Mouse (Mus musculus): ENCODE measurements around the gene Foxj1. TPM values are rescaled to one million over a fixed set of nuclear protein-coding genes. Genes with fewer than 3 reads are reported as not detected.
A peak's percentile ranks its signal among the peaks of the same experiment; 100 is the strongest.

Gene Foxj1
- polyA plus RNA-seq, 1 experiment from 2014 or later = 0.39 TPM

- Histone ChIP-seq H3K4me1 (ENCODE audit: control insufficient read depth, insufficient read depth, low read length) (peaks cover 33% of the 10 kb centered on the region), H3K4me3 (replicated peaks; ENCODE audit: low read length) (peak overlapping the region; percentile 81)
- WGBS = 25% methylated on average over 31 of the region's 31 CpGs
These were observed 1.4 kb downstream of the Foxj1 start for GRCm38 (mm10) chr11:116333526-116334416.

GRCm38 (mm10) chr11:116332983-116333270 is 2.3 kb downstream of the Foxj1 start:
- ATAC-seq (ENCODE audit: insufficient read depth, low FRiP score) = no peak
- H3K4me3 ChIP-seq (replicated peaks; ENCODE audit: low read length) = no peak overlapping the region
- H3K4me1 ChIP-seq (ENCODE audit: control insufficient read depth, insufficient read depth, low read length) = peaks cover 33% of the 10 kb centered on the region
- no peak overlapping the region for H3K9ac ChIP-seq (ENCODE audit: low read length)
- no peak overlapping the region for H3K27ac ChIP-seq (ENCODE audit: low read length)
- H3K9me3 ChIP-seq (replicated peaks; ENCODE audit: control insufficient read depth, low read length) = no peaks in the 10 kb centered on the region
- WGBS = 80% methylated on average over 3 of the region's 3 CpGs
- peaks cover 19% of the 10 kb centered on the region for H3K27me3 ChIP-seq (ENCODE audit: control insufficient read depth, insufficient read depth, low read length)
- H3K36me3 ChIP-seq (ENCODE audit: control insufficient read depth, insufficient read depth, low read length) = no peaks in the 10 kb centered on the region
- H3K4me2 ChIP-seq (ENCODE audit: low read depth, low read length) = no peak overlapping the region

More at GRCm38 (mm10) chr11:116333526-116334416, 1.4 kb downstream of the Foxj1 start:
- 0 out of 2 replicates have a peak overlapping the region, but pooled peaks have one; percentile 35 for H3K9ac ChIP-seq (ENCODE audit: low read length)
- no peaks in the 10 kb centered on the region for H3K9me3 ChIP-seq (replicated peaks; ENCODE audit: control insufficient read depth, low read length)
- H3K4me2 ChIP-seq (ENCODE audit: low read depth, low read length) = peak overlapping the region; percentile 100
- H3K27ac ChIP-seq (ENCODE audit: low read length) = no peak overlapping the region
- peaks cover 19% of the 10 kb centered on the region for H3K27me3 ChIP-seq (ENCODE audit: control insufficient read depth, insufficient read depth, low read length)
- ATAC-seq (ENCODE audit: insufficient read depth, low FRiP score) = no peak
- H3K36me3 ChIP-seq (ENCODE audit: control insufficient read depth, insufficient read depth, low read length) = no peaks in the 10 kb centered on the region

DNA sequence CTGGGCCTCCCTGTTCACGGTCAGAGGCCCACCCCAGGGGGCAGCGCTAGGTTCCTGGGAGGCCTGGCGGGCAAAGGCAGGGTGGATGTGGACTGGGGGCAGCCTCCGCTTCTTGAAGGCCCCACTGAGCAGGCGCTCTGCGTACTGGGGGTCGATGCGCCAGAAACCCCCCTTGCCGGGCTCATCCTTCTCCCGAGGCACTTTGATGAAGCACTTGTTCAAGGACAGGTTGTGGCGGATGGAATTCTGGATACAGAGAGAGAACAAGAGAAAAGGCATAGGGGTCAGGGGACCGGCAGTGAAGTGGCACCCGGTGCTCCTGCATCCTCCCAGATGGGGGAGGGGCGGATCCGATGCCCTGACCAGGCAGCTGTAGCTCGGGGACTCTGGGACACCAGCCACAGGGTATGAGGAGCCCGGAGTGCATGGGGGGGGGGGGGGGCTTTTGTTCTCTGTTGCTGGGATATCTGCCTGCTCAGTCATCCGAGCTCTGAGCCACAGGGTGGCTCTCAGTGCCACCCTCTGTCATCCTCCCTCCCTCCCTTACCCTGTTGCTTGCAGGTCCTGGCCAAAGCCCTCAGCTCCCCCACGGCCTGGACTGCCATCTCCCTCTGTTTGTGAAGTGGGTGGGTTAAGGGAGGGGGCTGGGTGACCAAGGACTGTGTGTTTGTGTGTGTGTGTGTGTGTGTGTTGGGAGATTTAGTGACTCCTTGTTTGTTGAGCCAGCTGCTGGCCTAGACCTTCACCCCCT is 2.8 kb downstream of the Foxj1 start:
- Histone ChIP-seq H3K9me3 (replicated peaks; ENCODE audit: control insufficient read depth, low read length) (no peaks in the 10 kb centered on the region), H3K4me1 (ENCODE audit: control insufficient read depth, insufficient read depth, low read length) (peaks cover 33% of the 10 kb centered on the region), H3K4me2 (ENCODE audit: low read depth, low read length) (no peak overlapping the region), H3K4me3 (replicated peaks; ENCODE audit: low read length) (no peak overlapping the region), H3K36me3 (ENCODE audit: control insufficient read depth, insufficient read depth, low read length) (no peaks in the 10 kb centered on the region), H3K9ac (ENCODE audit: low read length) (no peak overlapping the region), H3K27me3 (ENCODE audit: control insufficient read depth, insufficient read depth, low read length) (peaks cover 19% of the 10 kb centered on the region), H3K27ac (ENCODE audit: low read length) (no peak overlapping the region)
- ATAC-seq (ENCODE audit: insufficient read depth, low FRiP score) = no peak
- 42% methylated on average over 19 of the region's 19 CpGs for WGBS

- no peak for ATAC-seq (ENCODE audit: insufficient read depth, low FRiP score)
- H3K36me3 ChIP-seq (ENCODE audit: control insufficient read depth, insufficient read depth, low read length) = no peaks in the 10 kb centered on the region
- no peak overlapping the region for H3K27ac ChIP-seq (ENCODE audit: low read length)
- H3K4me1 ChIP-seq (ENCODE audit: control insufficient read depth, insufficient read depth, low read length) = peaks cover 25% of the 10 kb centered on the region
- H3K4me3 ChIP-seq (replicated peaks; ENCODE audit: low read length) = no peak overlapping the region
- H3K9me3 ChIP-seq (replicated peaks; ENCODE audit: control insufficient read depth, low read length) = no peaks in the 10 kb centered on the region
- 56% methylated on average over 7 of the region's 7 CpGs for WGBS
- H3K9ac ChIP-seq (ENCODE audit: low read length) = no peak overlapping the region
- H3K27me3 ChIP-seq (ENCODE audit: control insufficient read depth, insufficient read depth, low read length) = peaks cover 19% of the 10 kb centered on the region
- H3K4me2 ChIP-seq (ENCODE audit: low read depth, low read length) = no peak overlapping the region
These were observed 5.0 kb downstream of the Foxj1 start for GRCm38 (mm10) chr11:116330211-116330518.

GRCm38 (mm10) chr11:116329314-116330210 is 5.6 kb downstream of the Foxj1 start:
- ATAC-seq (ENCODE audit: insufficient read depth, low FRiP score) = no peak
- Histone ChIP-seq H3K27me3 (ENCODE audit: control insufficient read depth, insufficient read depth, low read length) (peaks cover 13% of the 10 kb centered on the region), H3K4me3 (replicated peaks; ENCODE audit: low read length) (no peak overlapping the region), H3K9me3 (replicated peaks; ENCODE audit: control insufficient read depth, low read length) (no peaks in the 10 kb centered on the region), H3K27ac (ENCODE audit: low read length) (no peak overlapping the region), H3K4me1 (ENCODE audit: control insufficient read depth, insufficient read depth, low read length) (peaks cover 19% of the 10 kb centered on the region), H3K36me3 (ENCODE audit: control insufficient read depth, insufficient read depth, low read length) (no peaks in the 10 kb centered on the region), H3K9ac (ENCODE audit: low read length) (peak overlapping the region; percentile 33; the same call in 1 of the 2 replicates), H3K4me2 (ENCODE audit: low read depth, low read length) (no peak overlapping the region)
- WGBS = 51% methylated on average over 18 of the region's 18 CpGs

- H3K27ac ChIP-seq (ENCODE audit: low read length) = no peak overlapping the region
- H3K9ac ChIP-seq (ENCODE audit: low read length) = no peak overlapping the region
- no peaks in the 10 kb centered on the region for H3K36me3 ChIP-seq (ENCODE audit: control insufficient read depth, insufficient read depth, low read length)
- peaks cover 12% of the 10 kb centered on the region for H3K4me1 ChIP-seq (ENCODE audit: control insufficient read depth, insufficient read depth, low read length)
- H3K9me3 ChIP-seq (replicated peaks; ENCODE audit: control insufficient read depth, low read length) = no peaks in the 10 kb centered on the region
- ATAC-seq (ENCODE audit: insufficient read depth, low FRiP score) = peak; percentile 27; the same call in 1 of the 2 replicates
- no peak overlapping the region for H3K4me2 ChIP-seq (ENCODE audit: low read depth, low read length)
- 66% methylated on average over 7 of the region's 7 CpGs for WGBS
- H3K4me3 ChIP-seq (replicated peaks; ENCODE audit: low read length) = no peak overlapping the region
- no peaks in the 10 kb centered on the region for H3K27me3 ChIP-seq (ENCODE audit: control insufficient read depth, insufficient read depth, low read length)
These were observed 8.1 kb downstream of the Foxj1 start for GRCm38 (mm10) chr11:116326963-116327603.

- Histone ChIP-seq H3K9me3 (replicated peaks; ENCODE audit: control insufficient read depth, low read length) (no peaks in the 10 kb centered on the region), H3K36me3 (ENCODE audit: control insufficient read depth, insufficient read depth, low read length) (no peaks in the 10 kb centered on the region), H3K4me3 (replicated peaks; ENCODE audit: low read length) (peak overlapping the region; percentile 51), H3K4me2 (ENCODE audit: low read depth, low read length) (peak overlapping the region; percentile 99), H3K27me3 (ENCODE audit: control insufficient read depth, insufficient read depth, low read length) (no peaks in the 10 kb centered on the region), H3K4me1 (ENCODE audit: control insufficient read depth, insufficient read depth, low read length) (peaks cover 5% of the 10 kb centered on the region; the same call in 1 of the 2 replicates), H3K9ac (ENCODE audit: low read length) (peak overlapping the region; percentile 80), H3K27ac (ENCODE audit: low read length) (no peak overlapping the region)
- ATAC-seq (ENCODE audit: insufficient read depth, low FRiP score) = peak; percentile 77; the same call in 1 of the 2 replicates
- 3% methylated on average over 41 of the region's 41 CpGs for WGBS
These were observed 16.2 kb downstream of the Foxj1 start for GRCm38 (mm10) chr11:116318719-116319659.

DNA sequence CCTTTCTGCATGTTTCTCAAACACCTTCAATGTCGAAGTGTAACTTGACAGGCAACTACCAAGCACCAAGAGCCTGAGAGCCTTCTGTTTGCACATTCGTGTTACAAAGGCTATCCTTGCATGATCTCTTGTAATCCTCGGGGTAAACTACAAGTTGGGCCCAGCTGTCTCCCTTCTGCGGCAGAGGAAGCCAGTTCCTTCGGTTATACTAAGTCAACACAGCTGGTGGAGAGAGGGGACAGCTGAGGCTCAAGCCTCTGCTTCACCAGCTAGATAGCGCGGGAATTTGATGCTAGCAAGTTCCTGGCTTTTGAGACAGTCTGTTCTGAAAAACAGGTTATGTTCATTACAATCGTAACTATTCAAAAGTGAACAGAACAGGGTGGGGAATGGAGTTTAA is 22.8 kb downstream of the Foxj1 start:
- peaks cover 18% of the 10 kb centered on the region for H3K4me1 ChIP-seq (ENCODE audit: control insufficient read depth, insufficient read depth, low read length)
- 19% methylated on average over 8 of the region's 8 CpGs for WGBS
- no peaks in the 10 kb centered on the region for H3K36me3 ChIP-seq (ENCODE audit: control insufficient read depth, insufficient read depth, low read length)
- no peak overlapping the region for H3K9ac ChIP-seq (ENCODE audit: low read length)
- peak overlapping the region; percentile 4; the same call in 1 of the 2 replicates for H3K4me2 ChIP-seq (ENCODE audit: low read depth, low read length)
- peak overlapping the region; percentile 33; the same call in 1 of the 2 replicates for H3K27ac ChIP-seq (ENCODE audit: low read length)
- no peak; the same call in 1 of the 2 replicates for ATAC-seq (ENCODE audit: insufficient read depth, low FRiP score)
- H3K4me3 ChIP-seq (replicated peaks; ENCODE audit: low read length) = no peak overlapping the region
- H3K27me3 ChIP-seq (ENCODE audit: control insufficient read depth, insufficient read depth, low read length) = no peaks in the 10 kb centered on the region
- no peaks in the 10 kb centered on the region for H3K9me3 ChIP-seq (replicated peaks; ENCODE audit: control insufficient read depth, low read length)

Data from stomach, embryonic 16.5 days (tissue).